Mouse (Mus musculus): Measurements from ENCODE around the gene Flrt3. TPM values are rescaled to one million over a fixed set of nuclear protein-coding genes. Genes with fewer than 3 reads are reported as not detected.

Gene Flrt3
- total RNA-seq (2014; fragmentation: Nextera tagmentation) (0.23 TPM in 1 of 2 replicates, not detected in the other), total RNA-seq (2017) (under 0.01 and 0.17 TPM in 2 replicates), polyA plus RNA-seq (2012) (not detected in 2 replicates)

DNA sequence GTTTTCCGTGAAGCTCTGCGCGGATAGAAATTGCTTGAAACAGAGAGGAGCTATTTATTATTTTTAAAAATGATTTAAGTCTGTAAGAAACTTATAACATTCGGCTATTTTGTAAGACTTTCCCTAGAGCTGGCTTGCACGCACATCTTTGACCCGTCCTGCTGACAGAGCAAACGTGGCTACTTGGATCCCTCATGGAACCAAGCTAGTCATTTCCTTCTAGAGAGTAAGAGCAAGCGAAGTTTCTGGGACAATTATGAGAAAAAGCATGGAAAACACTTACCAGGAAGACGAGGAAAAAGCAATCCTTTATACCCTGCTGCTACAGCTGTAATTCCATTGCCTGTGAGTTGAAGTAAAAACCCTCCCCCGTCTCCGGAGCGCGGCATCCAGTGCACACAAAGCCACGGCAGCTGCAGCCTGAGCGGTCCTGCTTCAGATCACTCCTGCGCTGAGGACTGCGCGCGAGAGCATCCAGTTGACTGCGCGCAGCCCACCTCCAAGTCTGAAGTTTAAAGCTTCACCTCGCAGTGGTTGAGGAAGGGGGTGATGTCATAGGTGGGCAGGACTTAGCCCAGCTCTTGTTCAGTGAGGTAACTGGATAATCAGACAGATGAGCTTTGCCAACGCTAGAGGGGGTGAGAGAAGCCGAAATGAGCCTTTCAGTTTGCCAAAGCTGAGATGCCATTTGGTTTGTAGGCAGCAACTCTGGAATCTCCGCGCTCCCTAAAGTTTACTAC lies at the start of gene Flrt3:
TSS of gene Flrt3 (minus strand) at position 507 of the 740 bp plus-strand sequence.
- Histone ChIP-seq H3K27me3 (ENCODE audit: insufficient read depth, low read length) (no peaks in the 10 kb centered on the region), H3K4me1 (ENCODE audit: insufficient read depth, low read depth, low read length) (no peaks in the 10 kb centered on the region), H3K36me3 (replicated peaks) (no peaks in the 10 kb centered on the region), H3K9me3 (replicated peaks) (peaks cover 3% of the 10 kb centered on the region; the same call in 1 of the 2 replicates), H3K4me3 (ENCODE audit: low read depth, low read length) (no peak within 1 kb of the TSS)
- TF ChIP-seq CTCF (IDR thresholded peaks at IDR 0.05; ENCODE audit: low read depth, low read length): no peak
- TF ChIP-seq TAL1 (conservative IDR thresholded peaks at IDR 0.05; ENCODE audit: low read depth, low read length): no peak
- TF ChIP-seq POLR2AphosphoS5 (IDR thresholded peaks at IDR 0.05; ENCODE audit: insufficient replicate concordance, low read depth, low read length): no peak
- no peak for TF ChIP-seq GATA2 (IDR thresholded peaks at IDR 0.05; ENCODE audit: borderline replicate concordance, low read depth, low read length)
- no peak for TF ChIP-seq GATA1 (IDR thresholded peaks at IDR 0.05; ENCODE audit: borderline replicate concordance, low read length)
- DNase-seq (ENCODE audit: low spot score): no peak
- ATAC-seq (ENCODE audit: extremely low read depth, insufficient number of reproducible peaks, low FRiP score, poor library complexity, severe bottlenecking): no peak

DNA sequence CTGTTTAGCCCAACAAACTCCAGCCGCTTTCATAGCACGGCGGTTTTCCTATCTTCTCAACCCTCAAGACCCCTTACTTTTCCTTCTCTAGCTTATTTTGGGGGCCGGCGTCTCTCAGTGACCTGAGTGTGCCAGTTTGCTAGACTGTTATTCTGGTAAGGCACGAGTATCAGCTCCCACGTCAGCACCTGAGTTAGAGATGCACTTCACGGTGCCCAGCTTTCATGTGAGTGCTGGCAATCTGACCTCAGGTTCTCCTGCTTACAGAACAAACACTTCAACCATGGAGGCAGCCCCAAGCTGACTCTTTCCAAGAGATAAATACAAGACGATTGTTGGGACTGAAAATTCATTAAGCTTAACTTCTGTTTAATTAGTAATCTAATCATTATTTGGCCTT lies 46.1 kb upstream of the Flrt3 start:
- Histone ChIP-seq H3K27me3 (ENCODE audit: insufficient read depth, low read length) (no peaks in the 10 kb centered on the region), H3K36me3 (replicated peaks) (no peaks in the 10 kb centered on the region), H3K9me3 (replicated peaks) (no peaks in the 10 kb centered on the region), H3K4me1 (ENCODE audit: insufficient read depth, low read depth, low read length) (no peaks in the 10 kb centered on the region), H3K4me3 (ENCODE audit: low read depth, low read length) (no peak overlapping the region)
- DNase-seq (ENCODE audit: low spot score) (no peak), ATAC-seq (ENCODE audit: extremely low read depth, insufficient number of reproducible peaks, low FRiP score, poor library complexity, severe bottlenecking) (no peak)
- TF ChIP-seq CTCF (IDR thresholded peaks at IDR 0.05; ENCODE audit: low read depth, low read length): no peak
- TF ChIP-seq GATA1 (IDR thresholded peaks at IDR 0.05; ENCODE audit: borderline replicate concordance, low read length): no peak
- TF ChIP-seq POLR2AphosphoS5 (IDR thresholded peaks at IDR 0.05; ENCODE audit: insufficient replicate concordance, low read depth, low read length): no peak
- TF ChIP-seq GATA2 (IDR thresholded peaks at IDR 0.05; ENCODE audit: borderline replicate concordance, low read depth, low read length): no peak
- TF ChIP-seq TAL1 (conservative IDR thresholded peaks at IDR 0.05; ENCODE audit: low read depth, low read length): no peak

DNA sequence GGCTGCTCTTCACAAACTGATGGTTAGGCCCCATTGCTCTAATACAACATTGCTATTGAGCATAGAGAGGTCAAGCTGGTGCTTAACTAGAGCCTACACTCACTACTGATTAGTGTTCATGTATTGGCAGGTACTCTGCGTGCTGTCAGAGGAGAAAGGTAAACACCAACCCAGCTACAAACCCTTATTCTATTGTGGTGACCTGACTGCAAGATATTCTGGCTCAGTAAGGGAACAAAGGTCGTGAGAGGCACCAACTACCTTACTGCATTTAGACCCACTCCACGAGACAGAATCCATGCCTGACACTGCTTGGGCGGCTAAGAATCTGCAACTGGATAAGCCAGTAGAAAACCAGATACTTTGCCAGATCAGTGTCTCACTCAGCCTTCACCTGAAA lies 44.6 kb upstream of the Flrt3 start:
- no peak for TF ChIP-seq GATA2 (IDR thresholded peaks at IDR 0.05; ENCODE audit: borderline replicate concordance, low read depth, low read length)
- H3K4me1 ChIP-seq (ENCODE audit: insufficient read depth, low read depth, low read length): no peaks in the 10 kb centered on the region
- no peak overlapping the region for H3K4me3 ChIP-seq (ENCODE audit: low read depth, low read length)
- H3K36me3 ChIP-seq (replicated peaks): no peaks in the 10 kb centered on the region
- DNase-seq (ENCODE audit: low spot score): no peak
- H3K27me3 ChIP-seq (ENCODE audit: insufficient read depth, low read length): no peaks in the 10 kb centered on the region
- no peaks in the 10 kb centered on the region for H3K9me3 ChIP-seq (replicated peaks)
- no peak for ATAC-seq (ENCODE audit: extremely low read depth, insufficient number of reproducible peaks, low FRiP score, poor library complexity, severe bottlenecking)

DNA sequence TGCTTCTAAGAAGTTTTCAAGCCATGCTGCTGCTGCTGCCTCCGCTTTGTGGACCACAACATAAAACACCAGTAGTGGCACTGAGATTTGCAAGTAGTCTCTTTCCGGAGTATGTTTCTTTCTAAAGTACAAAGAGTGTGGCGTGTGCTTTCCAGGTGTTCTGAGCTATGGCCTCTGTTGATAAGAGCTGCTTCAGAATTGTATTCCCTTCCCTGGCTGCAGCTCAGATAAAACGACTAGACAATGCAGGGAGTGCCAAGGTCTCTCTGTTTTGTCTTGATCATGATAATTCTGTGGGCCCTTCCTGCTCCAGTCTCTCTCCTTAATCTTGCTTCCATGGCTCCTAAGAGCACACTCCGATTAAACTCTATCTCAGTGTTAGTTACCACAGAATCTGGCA lies 36.3 kb upstream of the Flrt3 start:
- no peak for DNase-seq (ENCODE audit: low spot score)
- Histone ChIP-seq H3K4me3 (ENCODE audit: low read depth, low read length) (no peak overlapping the region), H3K27me3 (ENCODE audit: insufficient read depth, low read length) (no peaks in the 10 kb centered on the region), H3K9me3 (replicated peaks) (no peaks in the 10 kb centered on the region), H3K4me1 (ENCODE audit: insufficient read depth, low read depth, low read length) (no peaks in the 10 kb centered on the region), H3K36me3 (replicated peaks) (no peaks in the 10 kb centered on the region)
- TF ChIP-seq POLR2AphosphoS5 (IDR thresholded peaks at IDR 0.05; ENCODE audit: insufficient replicate concordance, low read depth, low read length): no peak
- no peak for TF ChIP-seq TAL1 (conservative IDR thresholded peaks at IDR 0.05; ENCODE audit: low read depth, low read length)
- no peak for TF ChIP-seq GATA2 (IDR thresholded peaks at IDR 0.05; ENCODE audit: borderline replicate concordance, low read depth, low read length)
- TF ChIP-seq CTCF (IDR thresholded peaks at IDR 0.05; ENCODE audit: low read depth, low read length): no peak
- TF ChIP-seq GATA1 (IDR thresholded peaks at IDR 0.05; ENCODE audit: borderline replicate concordance, low read length): no peak
- ATAC-seq (ENCODE audit: extremely low read depth, insufficient number of reproducible peaks, low FRiP score, poor library complexity, severe bottlenecking): no peak

DNA sequence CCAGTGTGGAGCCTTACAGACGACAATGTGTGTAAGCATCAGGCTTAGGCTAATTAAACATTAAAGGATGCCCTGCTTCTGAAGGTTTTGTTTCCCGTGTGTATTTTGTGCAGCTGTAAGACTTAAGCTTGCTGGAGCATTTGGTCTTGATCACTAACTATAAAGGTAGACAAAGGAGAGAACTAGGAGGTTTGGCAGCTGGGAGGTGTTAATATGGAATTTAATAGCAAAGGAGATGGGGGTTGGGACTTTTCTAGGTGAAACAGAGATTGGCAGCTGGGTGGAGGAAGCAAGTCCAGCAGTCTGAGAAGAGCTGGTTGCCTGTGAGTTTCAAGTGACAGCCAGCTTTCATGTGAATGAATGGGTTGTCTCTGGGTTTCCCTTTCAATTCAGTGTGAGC lies 34.0 kb upstream of the Flrt3 start:
- DNase-seq (ENCODE audit: low spot score) (no peak), ATAC-seq (ENCODE audit: extremely low read depth, insufficient number of reproducible peaks, low FRiP score, poor library complexity, severe bottlenecking) (no peak)
- no peak for TF ChIP-seq GATA1 (IDR thresholded peaks at IDR 0.05; ENCODE audit: borderline replicate concordance, low read length)
- TF ChIP-seq TAL1 (conservative IDR thresholded peaks at IDR 0.05; ENCODE audit: low read depth, low read length): no peak
- no peak for TF ChIP-seq CTCF (IDR thresholded peaks at IDR 0.05; ENCODE audit: low read depth, low read length)
- no peak for TF ChIP-seq GATA2 (IDR thresholded peaks at IDR 0.05; ENCODE audit: borderline replicate concordance, low read depth, low read length)
- TF ChIP-seq POLR2AphosphoS5 (IDR thresholded peaks at IDR 0.05; ENCODE audit: insufficient replicate concordance, low read depth, low read length): no peak
- H3K4me1 ChIP-seq (ENCODE audit: insufficient read depth, low read depth, low read length): no peaks in the 10 kb centered on the region
- H3K4me3 ChIP-seq (ENCODE audit: low read depth, low read length): no peak overlapping the region
- H3K9me3 ChIP-seq (replicated peaks): no peaks in the 10 kb centered on the region
- no peaks in the 10 kb centered on the region for H3K27me3 ChIP-seq (ENCODE audit: insufficient read depth, low read length)
- H3K36me3 ChIP-seq (replicated peaks): no peaks in the 10 kb centered on the region

DNA sequence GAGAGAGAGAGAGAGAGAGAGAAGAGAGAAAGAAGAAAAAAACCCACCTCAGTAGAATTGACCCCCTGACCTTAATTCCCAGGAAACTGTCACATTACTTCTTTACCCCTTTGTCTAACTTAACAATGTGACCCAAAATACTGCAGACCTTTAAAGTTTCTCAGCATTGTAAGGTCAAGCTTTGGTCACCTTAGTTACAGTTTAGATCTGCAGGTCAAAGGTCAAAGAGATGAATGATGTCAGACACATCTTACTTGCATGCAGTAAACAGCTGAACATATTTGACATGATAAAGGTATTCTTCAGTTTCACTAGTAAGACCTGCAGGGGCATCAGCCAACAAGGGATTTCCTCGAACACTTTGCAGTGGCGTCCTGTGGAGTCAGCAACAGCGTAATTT lies 32.9 kb upstream of the Flrt3 start:
- no peak for ATAC-seq (ENCODE audit: extremely low read depth, insufficient number of reproducible peaks, low FRiP score, poor library complexity, severe bottlenecking)

More for the DNA sequence above, 32.9 kb upstream of the Flrt3 start:
- H3K4me1 ChIP-seq (ENCODE audit: insufficient read depth, low read depth, low read length): no peaks in the 10 kb centered on the region
- H3K9me3 ChIP-seq (replicated peaks): no peaks in the 10 kb centered on the region
- no peaks in the 10 kb centered on the region for H3K36me3 ChIP-seq (replicated peaks)
- no peaks in the 10 kb centered on the region for H3K27me3 ChIP-seq (ENCODE audit: insufficient read depth, low read length)
- no peak for TF ChIP-seq POLR2AphosphoS5 (IDR thresholded peaks at IDR 0.05; ENCODE audit: insufficient replicate concordance, low read depth, low read length)
- no peak for TF ChIP-seq CTCF (IDR thresholded peaks at IDR 0.05; ENCODE audit: low read depth, low read length)
- TF ChIP-seq GATA2 (IDR thresholded peaks at IDR 0.05; ENCODE audit: borderline replicate concordance, low read depth, low read length): no peak
- TF ChIP-seq GATA1 (IDR thresholded peaks at IDR 0.05; ENCODE audit: borderline replicate concordance, low read length): no peak
- TF ChIP-seq TAL1 (conservative IDR thresholded peaks at IDR 0.05; ENCODE audit: low read depth, low read length): no peak
- DNase-seq (ENCODE audit: low spot score): no peak
- H3K4me3 ChIP-seq (ENCODE audit: low read depth, low read length): no peak overlapping the region
